Mouse (Mus musculus) cerebellum, adult (tissue): ENCODE measurements at regions not wholly inside any gene's neighbourhood (a gene's known extent, or its start where the extent isn't known, plus 50 kb on each side); places are given as distances from the start of the nearest gene placed in this dataset.
A peak's percentile ranks its signal among the peaks of the same experiment; 100 is the strongest.

ENCODE experiments used
- ATAC-seq: cut with Nextera tagmentation; 2 replicates; pipeline ENCODE4 v1.9.2; 2017; ENCODE audit warnings: mild to moderate bottlenecking, moderate library complexity, mixed read lengths; ENCODE audit not compliant: insufficient number of reproducible peaks, low FRiP score, low TSS enrichment

- no peak; the same call in 1 of the 2 replicates for ATAC-seq
Observed at GRCm38 (mm10) chr1:103762044-103762663, 1006.2 kb upstream of the Cdh20 start.

GRCm38 (mm10) chr1:103762745-103763144 is 1005.6 kb upstream of the Cdh20 start:
- ATAC-seq: no peak

DNA sequence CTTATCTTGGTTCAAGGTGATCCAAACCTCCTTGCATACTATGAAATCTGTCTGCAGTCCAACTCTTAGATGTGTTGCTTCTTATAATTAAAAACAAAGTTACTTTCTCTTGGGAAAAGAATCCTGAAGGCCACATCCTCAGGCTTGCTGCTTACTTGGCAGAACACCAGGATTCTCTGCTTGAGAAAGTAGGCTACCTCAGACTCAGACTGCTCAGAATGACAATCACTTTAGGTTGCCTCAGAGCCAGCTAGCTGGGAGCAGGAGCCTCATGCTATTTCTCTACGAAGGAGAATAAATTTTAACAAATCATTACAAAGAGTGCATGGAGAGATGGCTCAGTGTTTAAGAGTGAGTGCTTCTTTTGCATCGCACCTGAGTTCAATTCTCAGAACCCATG is 1001.0 kb upstream of the Cdh20 start:
- peak; percentile 68; the same call in 1 of the 2 replicates for ATAC-seq

DNA sequence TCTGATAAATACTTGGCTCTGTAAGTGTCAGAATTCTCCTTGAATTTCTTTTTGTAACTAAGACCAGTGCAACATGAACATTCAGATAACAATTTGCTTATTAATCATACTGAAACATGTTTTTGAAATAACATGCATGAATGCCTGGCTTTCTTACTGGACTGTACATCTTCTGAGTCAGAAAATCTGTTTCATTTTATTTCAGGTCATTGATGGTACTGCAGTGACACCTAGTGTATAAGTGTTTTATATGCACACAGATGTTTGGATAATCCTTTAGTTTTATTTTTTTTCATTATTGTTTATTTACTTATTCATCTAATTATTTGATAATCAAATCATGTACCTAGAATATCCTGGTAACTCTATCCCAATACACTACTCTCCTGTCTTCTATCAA is 983.6 kb upstream of the Cdh20 start:
- ATAC-seq: no peak

DNA sequence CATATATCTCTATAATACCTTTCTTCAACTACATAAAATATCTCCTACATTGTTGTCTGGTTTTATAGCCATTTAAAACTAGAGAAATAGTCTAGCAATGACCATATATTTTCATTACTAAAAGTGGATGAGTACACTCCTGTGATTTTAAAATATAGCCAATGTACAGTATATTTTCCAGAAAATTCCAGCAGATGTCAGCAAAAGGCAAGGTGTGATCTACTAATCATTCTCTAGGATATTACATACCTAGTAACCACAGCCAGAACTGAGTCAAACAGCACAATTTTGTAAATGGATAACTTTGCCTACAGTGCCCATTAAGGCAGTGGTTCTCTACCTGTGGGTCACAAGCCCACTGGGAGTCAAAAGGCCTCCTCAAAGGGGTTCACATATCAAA is 972.0 kb upstream of the Cdh20 start:
- no peak for ATAC-seq

DNA sequence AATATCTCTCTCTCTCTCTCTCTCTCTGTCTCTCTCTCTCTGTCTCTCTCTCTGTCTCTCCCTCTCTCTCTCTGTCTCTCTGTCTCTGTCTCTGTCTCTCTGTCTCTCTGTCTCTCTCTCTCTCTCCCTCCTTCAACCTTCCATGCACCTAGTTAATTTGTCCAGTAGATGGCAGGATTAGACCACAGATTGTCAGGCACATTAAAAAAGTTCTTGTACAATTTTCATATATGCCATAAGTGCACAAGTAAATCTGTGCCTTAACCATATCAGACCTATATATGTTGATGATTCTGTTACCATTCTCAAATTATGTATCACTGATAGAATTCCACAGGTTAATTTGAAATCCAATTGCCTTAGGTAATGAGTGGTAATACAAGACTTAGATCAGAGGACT is 969.0 kb upstream of the Cdh20 start:
- no peak for ATAC-seq

- no peak for ATAC-seq
Observed at GRCm38 (mm10) chr1:103817946-103818345, 950.4 kb upstream of the Cdh20 start.
